Mouse (Mus musculus) neural tube, embryonic 11.5 days (tissue): ENCODE measurements around the gene Ipp. TPM values are rescaled to one million over a fixed set of nuclear protein-coding genes. Genes with fewer than 3 reads are reported as not detected.

Experiments used
- ATAC-seq: fragments of 200-750 bp; cut with Nextera tagmentation; 2 replicates; pipeline ENCODE4 v1.8.0; 2017; ENCODE audit warnings: moderate number of reproducible peaks, mild to moderate bottlenecking, moderate TSS enrichment, moderate library complexity; ENCODE audit not compliant: insufficient read depth, low FRiP score, low TSS enrichment
- DNase-seq: peaks from one replicate; pipeline ENCODE4 v3.0.0-alpha.2; 2015; ENCODE audit warnings: low spot score
- H3K27ac ChIP-seq: fragments of 300-500 bp; sonication (generic); 2 replicates; pipeline ENCODE4 v1.5.1; 2014; ENCODE audit warnings: low read depth, mild to moderate bottlenecking, low read length
- H3K27me3 ChIP-seq: fragments of 300-500 bp; sonication (generic); 2 replicates; pipeline ENCODE4 v1.6.1; 2014; ENCODE audit warnings: mild to moderate bottlenecking, low read length, mixed read lengths; ENCODE audit not compliant: control insufficient read depth, insufficient read depth
- H3K36me3 ChIP-seq: fragments of 300-500 bp; sonication (generic); 2 replicates; pipeline ENCODE4 v1.6.1; 2014; ENCODE audit warnings: mild to moderate bottlenecking, low read length, moderate library complexity, mixed read lengths; ENCODE audit not compliant: control insufficient read depth, insufficient read depth
- H3K4me1 ChIP-seq: fragments of 300-500 bp; sonication (generic); 2 replicates; pipeline ENCODE4 v1.6.1; 2014; ENCODE audit warnings: low read length, mixed read lengths; ENCODE audit not compliant: control insufficient read depth, insufficient read depth
- H3K4me2 ChIP-seq: fragments of 300-500 bp; sonication (generic); 2 replicates; pipeline ENCODE4 v1.6.1; 2014; ENCODE audit warnings: low read depth, mild to moderate bottlenecking, moderate library complexity
- H3K4me3 ChIP-seq: fragments of 300-500 bp; sonication (generic); 2 replicates; pipeline ENCODE4 v1.5.1; 2014; ENCODE audit warnings: low read depth, low read length
- H3K9ac ChIP-seq: fragments of 300-500 bp; sonication (generic); 2 replicates; pipeline ENCODE4 v1.6.1; 2014; ENCODE audit warnings: mild to moderate bottlenecking, low read length
- H3K9me3 ChIP-seq: fragments of 300-500 bp; sonication (generic); 2 replicates; pipeline ENCODE4 v1.6.1; 2016; ENCODE audit warnings: low read length; ENCODE audit not compliant: control insufficient read depth
- WGBS: fragments of 180-500 bp; shearing (Covaris S2); extraction: QIAGEN DNeasy Blood & Tissue Kit; methylation state at CpG from one replicate; pipeline ENCODE4 v1.1.7; 2014; 5-methylcytosine and 5-hydroxymethylcytosine counted together
- polyA plus RNA-seq: library from polyadenylated mRNA; unstranded; fragments of >200 nt; fragmentation: Nextera tagmentation; extraction: Ambion mirVana; gene quantifications from 2 replicates; pipeline ENCODE4 v1.2.1, GENCODE M21; 2014

The Ipp gene
- polyA plus RNA-seq = 4.7 and 4.9 TPM in 2 replicates

- H3K9ac ChIP-seq = peak within 1 kb of the TSS; percentile 77
- peak within 1 kb of the TSS; percentile 82 for H3K27ac ChIP-seq
- under 1% methylated on average over 54 of the region's 55 CpGs for WGBS
- H3K27me3 ChIP-seq = no peaks in the 10 kb centered on the region
- H3K4me3 ChIP-seq = peak within 1 kb of the TSS; percentile 60
- no peaks in the 10 kb centered on the region for H3K36me3 ChIP-seq
- peaks cover 5% of the 10 kb centered on the region; the same call in 1 of the 2 replicates for H3K4me1 ChIP-seq
- peak; percentile 97 for DNase-seq
- peak within 1 kb of the TSS; percentile 57 for H3K4me2 ChIP-seq
- H3K9me3 ChIP-seq = no peaks in the 10 kb centered on the region
- ATAC-seq = peak; percentile 94
Observed at GRCm38 (mm10) chr4:116507425-116508218, at the start of gene Ipp. TSS of gene Ipp (plus strand) at chr4:116507549.

DNA sequence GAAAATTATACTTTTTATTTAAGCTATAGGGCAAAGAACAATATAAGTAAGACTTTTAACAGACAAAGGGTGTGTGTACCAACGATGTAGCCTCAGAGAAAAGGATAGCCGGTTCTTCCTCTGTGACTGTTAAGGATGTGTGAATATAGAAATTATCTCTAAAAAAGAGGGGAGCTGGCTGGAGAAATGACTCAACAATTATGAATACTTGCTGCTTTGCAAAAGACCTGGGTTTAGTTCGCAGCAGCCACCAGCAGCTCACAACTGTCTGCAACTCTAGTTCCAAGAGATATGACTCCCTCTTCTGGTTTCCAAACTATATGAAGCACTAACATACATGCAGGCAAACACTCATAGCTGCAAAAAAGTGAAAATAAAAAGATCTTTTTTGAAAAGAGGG lies 45.4 kb upstream of the Ipp start:
- ATAC-seq (no peak), DNase-seq (no peak)
- no peak overlapping the region for H3K9ac ChIP-seq
- no peak overlapping the region for H3K4me2 ChIP-seq
- H3K36me3 ChIP-seq = no peaks in the 10 kb centered on the region
- 92% methylated on average over 3 of the region's 3 CpGs for WGBS
- H3K27me3 ChIP-seq = no peaks in the 10 kb centered on the region
- peaks cover 11% of the 10 kb centered on the region; the same call in 1 of the 2 replicates for H3K4me1 ChIP-seq
- H3K4me3 ChIP-seq = no peak overlapping the region
- H3K27ac ChIP-seq = no peak overlapping the region
- no peaks in the 10 kb centered on the region for H3K9me3 ChIP-seq

DNA sequence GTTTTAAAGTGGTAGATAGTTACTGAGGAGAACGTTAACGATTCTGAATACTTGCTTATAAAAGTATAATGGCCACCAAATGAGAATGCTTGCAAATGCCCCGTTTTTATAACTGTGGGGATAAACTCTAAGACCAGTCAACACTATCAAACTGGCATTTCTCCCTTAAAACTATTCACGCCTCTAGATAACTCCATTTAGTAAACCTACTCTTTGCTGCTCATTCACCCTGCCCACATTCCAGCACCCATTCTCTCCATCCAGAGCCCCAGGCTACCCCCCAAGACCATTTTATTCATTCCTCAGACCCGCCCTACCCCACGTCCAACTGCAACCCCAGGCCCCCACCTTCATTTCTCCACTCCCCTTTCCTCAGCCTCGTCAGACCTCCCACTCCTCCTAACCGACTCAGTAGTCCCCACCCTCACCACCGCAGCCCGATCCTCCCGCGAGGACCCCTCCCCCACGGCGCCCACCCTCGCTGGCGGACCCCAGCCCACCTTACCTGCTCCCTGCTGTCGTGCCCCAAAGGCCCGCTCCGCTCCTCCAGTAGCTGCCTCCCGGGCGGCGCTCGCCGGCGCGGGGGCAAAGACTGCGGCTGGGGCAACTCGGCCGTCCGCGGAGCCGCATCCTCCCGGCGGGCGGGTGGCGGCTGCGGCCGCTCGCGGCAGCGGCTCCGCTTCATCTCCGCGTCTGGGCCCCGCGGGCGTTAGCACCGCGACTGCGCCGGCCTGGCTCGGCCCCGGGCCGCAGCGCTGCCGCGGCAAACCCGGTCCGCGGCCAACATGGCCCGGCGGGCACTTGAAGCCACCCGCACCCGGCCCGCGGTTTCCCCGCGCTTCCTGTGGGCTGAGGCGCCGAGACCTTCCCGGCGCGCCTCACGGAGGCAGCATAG lies 43.9 kb upstream of the Ipp start:
- peak; percentile 79 for ATAC-seq
- H3K27me3 ChIP-seq = no peaks in the 10 kb centered on the region
- H3K4me2 ChIP-seq = peak overlapping the region; percentile 60
- H3K4me3 ChIP-seq = peak overlapping the region; percentile 87
- no peaks in the 10 kb centered on the region for H3K36me3 ChIP-seq
- H3K27ac ChIP-seq = peak overlapping the region; percentile 94
- H3K9ac ChIP-seq = peak overlapping the region; percentile 89
- WGBS = 1% methylated on average over 56 of the region's 74 CpGs
- peak; percentile 64 for DNase-seq
- no peaks in the 10 kb centered on the region for H3K9me3 ChIP-seq
- H3K4me1 ChIP-seq = peaks cover 11% of the 10 kb centered on the region; the same call in 1 of the 2 replicates

GRCm38 (mm10) chr4:116464126-116464981 lies 43.0 kb upstream of the Ipp start, which contains the start of gene Mast2:
TSS of gene Mast2 (minus strand) at chr4:116464183.
- Histone ChIP-seq H3K36me3 (no peaks in the 10 kb centered on the region), H3K27me3 (no peaks in the 10 kb centered on the region), H3K27ac (peak within 1 kb of the TSS; percentile 94), H3K4me3 (peak within 1 kb of the TSS; percentile 87), H3K4me2 (peak within 1 kb of the TSS; percentile 60), H3K4me1 (peaks cover 11% of the 10 kb centered on the region; the same call in 1 of the 2 replicates), H3K9ac (peak within 1 kb of the TSS; percentile 89), H3K9me3 (no peaks in the 10 kb centered on the region)
- DNase-seq (peak; percentile 95), ATAC-seq (peak; percentile 83)
- WGBS = 2% methylated on average over 52 of the region's 68 CpGs

DNA sequence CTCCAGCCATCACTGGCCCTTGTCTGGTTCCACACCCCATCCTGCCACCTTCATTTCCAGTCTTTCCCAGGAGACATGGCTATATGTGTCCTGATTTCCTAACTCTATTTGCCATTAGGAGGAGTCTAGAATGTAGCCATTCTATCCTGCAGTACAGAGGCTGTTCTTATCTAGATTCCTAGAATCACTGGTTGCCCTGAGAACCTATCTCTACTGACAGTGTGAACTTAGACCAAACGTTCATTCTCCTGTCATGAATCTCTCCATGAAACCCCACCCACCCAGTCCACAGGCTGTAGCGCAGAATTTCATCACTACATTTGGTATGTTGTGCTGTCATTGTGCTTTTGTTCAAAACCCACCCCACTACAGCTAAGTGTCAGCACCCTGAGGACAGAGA lies 26.0 kb upstream of the Ipp start:
- Histone ChIP-seq H3K9ac (no peak overlapping the region), H3K9me3 (no peaks in the 10 kb centered on the region), H3K36me3 (no peaks in the 10 kb centered on the region), H3K4me3 (no peak overlapping the region), H3K27me3 (no peaks in the 10 kb centered on the region), H3K4me2 (no peak overlapping the region), H3K4me1 (no peaks in the 10 kb centered on the region), H3K27ac (no peak overlapping the region)
- DNase-seq (no peak), ATAC-seq (no peak)
- 71% methylated on average over 2 of the region's 2 CpGs for WGBS

- 28% methylated on average over 2 of the region's 2 CpGs for WGBS
- no peaks in the 10 kb centered on the region for H3K27me3 ChIP-seq
- peak; percentile 14 for DNase-seq
- 0 out of 2 replicates have a peak overlapping the region, but pooled peaks have one; percentile 8 for H3K27ac ChIP-seq
- no peaks in the 10 kb centered on the region for H3K9me3 ChIP-seq
- H3K36me3 ChIP-seq = no peaks in the 10 kb centered on the region
- ATAC-seq = no peak
- no peak overlapping the region for H3K4me2 ChIP-seq
- no peaks in the 10 kb centered on the region for H3K4me1 ChIP-seq
- H3K4me3 ChIP-seq = no peak overlapping the region
- H3K9ac ChIP-seq = no peak overlapping the region
Observed at GRCm38 (mm10) chr4:116483476-116483875, 23.9 kb upstream of the Ipp start.

- Histone ChIP-seq H3K9ac (no peak overlapping the region), H3K27ac (no peak overlapping the region), H3K4me2 (no peak overlapping the region), H3K4me1 (no peaks in the 10 kb centered on the region), H3K4me3 (no peak overlapping the region), H3K9me3 (no peaks in the 10 kb centered on the region), H3K36me3 (no peaks in the 10 kb centered on the region), H3K27me3 (no peaks in the 10 kb centered on the region)
- ATAC-seq (no peak), DNase-seq (no peak)
- 86% methylated on average over 2 of the region's 2 CpGs for WGBS
Observed at GRCm38 (mm10) chr4:116491119-116491536, 16.2 kb upstream of the Ipp start.

DNA sequence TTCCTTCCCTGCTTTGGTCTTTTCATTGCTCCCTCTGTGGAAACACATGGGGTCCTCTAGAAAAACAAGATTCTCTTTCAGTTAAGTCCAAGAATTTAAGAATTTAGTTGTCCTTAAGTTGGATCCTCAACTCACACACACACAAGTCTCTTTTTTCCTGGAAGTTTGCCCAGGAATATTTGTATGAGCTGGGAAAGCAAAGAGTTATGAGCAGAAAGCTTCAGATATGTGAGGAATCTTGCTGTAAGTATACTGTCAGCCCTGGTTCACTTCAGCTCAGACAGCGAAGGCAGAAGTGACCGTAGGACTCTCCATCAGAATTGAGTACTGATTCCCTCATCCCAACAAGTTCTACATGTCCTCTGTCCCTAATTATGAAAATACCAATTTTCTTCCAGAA lies 15.5 kb upstream of the Ipp start:
- H3K4me3 ChIP-seq = no peak overlapping the region
- H3K4me1 ChIP-seq = no peaks in the 10 kb centered on the region
- no peaks in the 10 kb centered on the region for H3K27me3 ChIP-seq
- no peak overlapping the region for H3K4me2 ChIP-seq
- H3K9ac ChIP-seq = no peak overlapping the region
- DNase-seq (no peak), ATAC-seq (no peak)
- no peak overlapping the region for H3K27ac ChIP-seq
- WGBS = 86% methylated on average over 2 of the region's 2 CpGs
- H3K36me3 ChIP-seq = no peaks in the 10 kb centered on the region
- no peaks in the 10 kb centered on the region for H3K9me3 ChIP-seq
